Mouse (Mus musculus): ENCODE data around the gene Lrp5. TPM values are rescaled to one million over a fixed set of nuclear protein-coding genes. Genes with fewer than 3 reads are reported as not detected.
A peak's percentile ranks its signal among the peaks of the same experiment; 100 is the strongest.
"Not testable (repeated sequence)": the region's sequence is repeated elsewhere in the genome, so short reads cannot be mapped to it uniquely, and the experiment has no call there.

Gene Lrp5
- polyA plus RNA-seq, 1 experiment, result 5.8 TPM

DNA sequence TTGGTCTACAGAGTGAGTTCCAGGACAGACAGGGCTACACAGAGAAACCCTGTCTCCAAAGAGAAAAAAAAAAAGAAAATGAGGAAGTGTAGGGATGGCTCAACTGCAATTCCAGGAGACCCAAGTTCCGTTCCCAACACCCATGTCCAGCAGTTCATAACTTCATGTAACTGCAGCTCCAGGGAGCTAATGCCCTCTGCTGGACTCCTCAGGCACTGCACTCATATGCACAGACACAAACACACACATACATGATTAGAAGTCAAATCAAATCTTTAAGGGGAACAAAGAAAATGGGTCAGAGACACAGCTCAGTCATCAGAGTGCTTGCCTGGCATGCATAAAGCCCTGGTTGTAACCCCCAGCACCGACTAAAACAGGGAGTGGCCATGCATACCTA, 13.2 kb downstream of the Lrp5 start:
- Histone ChIP-seq H3K4me3 (replicated peaks; ENCODE audit: control insufficient read depth, low read depth, low read length) (no peak overlapping the region), H3K4me1 (ENCODE audit: control insufficient read depth, insufficient read depth, low read length) (peaks cover 9% of the 10 kb centered on the region; the same call in 1 of the 2 replicates), H3K27ac (ENCODE audit: control insufficient read depth, insufficient read depth, low read depth, low read length, poor library complexity) (no peak overlapping the region)
- WGBS, result 68% methylated on average over 2 of the region's 2 CpGs
- TF ChIP-seq POLR2A (IDR thresholded peaks at IDR 0.05; ENCODE audit: borderline replicate concordance, control insufficient read depth, low read depth, low read length) (no peak), CTCF (IDR thresholded peaks at IDR 0.05; ENCODE audit: control insufficient read depth, insufficient read depth, low read length) (peak; percentile 37; the same call in 1 of the 2 replicates)

DNA sequence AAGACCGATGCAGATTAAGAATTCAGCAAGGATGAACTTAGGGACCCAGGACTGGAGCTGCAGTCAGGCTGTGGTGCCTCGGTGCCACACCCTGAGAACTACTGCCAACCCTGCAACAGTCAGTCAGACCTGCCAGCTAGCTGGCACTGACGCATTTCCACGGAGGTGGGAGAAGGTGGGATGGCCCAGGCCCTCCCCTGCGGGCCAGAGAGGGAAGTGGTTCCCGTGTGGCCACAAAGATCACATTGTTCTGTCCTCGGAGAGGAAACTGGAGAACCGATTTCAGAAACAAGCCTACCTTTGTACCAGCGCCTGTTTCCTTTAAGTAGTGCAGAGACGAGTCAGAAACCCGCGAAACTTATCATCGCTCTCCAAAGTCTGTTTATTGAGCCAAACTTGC, 17.3 kb downstream of the Lrp5 start:
- Histone ChIP-seq H3K4me3 (replicated peaks; ENCODE audit: control insufficient read depth, low read depth, low read length) (no peak overlapping the region), H3K27ac (ENCODE audit: control insufficient read depth, insufficient read depth, low read depth, low read length, poor library complexity) (no peak overlapping the region), H3K4me1 (ENCODE audit: control insufficient read depth, insufficient read depth, low read length) (peaks cover 18% of the 10 kb centered on the region)
- TF ChIP-seq POLR2A (IDR thresholded peaks at IDR 0.05; ENCODE audit: borderline replicate concordance, control insufficient read depth, low read depth, low read length) (no peak), CTCF (IDR thresholded peaks at IDR 0.05; ENCODE audit: control insufficient read depth, insufficient read depth, low read length) (no peak)
- 1% methylated on average over 13 of the region's 13 CpGs for WGBS

DNA sequence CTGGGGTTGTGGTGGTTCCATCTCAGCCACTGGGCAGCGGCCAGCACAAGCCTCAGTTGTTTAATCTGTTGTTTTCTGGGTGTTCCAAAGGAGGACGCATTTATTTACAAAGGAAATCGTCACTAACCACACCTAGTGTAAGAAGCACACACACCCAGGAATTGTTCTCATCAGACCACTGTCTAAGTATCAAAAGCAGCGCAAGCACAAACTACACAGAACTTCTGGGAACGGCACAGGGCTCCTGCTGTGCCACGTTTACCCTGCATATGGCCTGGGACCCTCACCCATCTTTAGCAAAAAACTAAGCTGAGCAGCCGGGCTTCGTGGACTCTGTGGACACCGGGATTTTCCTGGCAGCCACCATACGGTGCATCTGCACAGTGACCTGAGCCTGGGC, 17.8 kb downstream of the Lrp5 start:
- Histone ChIP-seq H3K4me3 (replicated peaks; ENCODE audit: control insufficient read depth, low read depth, low read length) (no peak overlapping the region), H3K27ac (ENCODE audit: control insufficient read depth, insufficient read depth, low read depth, low read length, poor library complexity) (no peak overlapping the region), H3K4me1 (ENCODE audit: control insufficient read depth, insufficient read depth, low read length) (peaks cover 18% of the 10 kb centered on the region)
- TF ChIP-seq POLR2A (IDR thresholded peaks at IDR 0.05; ENCODE audit: borderline replicate concordance, control insufficient read depth, low read depth, low read length), result no peak
- no peak for TF ChIP-seq CTCF (IDR thresholded peaks at IDR 0.05; ENCODE audit: control insufficient read depth, insufficient read depth, low read length)
- 45% methylated on average over 10 of the region's 10 CpGs for WGBS

DNA sequence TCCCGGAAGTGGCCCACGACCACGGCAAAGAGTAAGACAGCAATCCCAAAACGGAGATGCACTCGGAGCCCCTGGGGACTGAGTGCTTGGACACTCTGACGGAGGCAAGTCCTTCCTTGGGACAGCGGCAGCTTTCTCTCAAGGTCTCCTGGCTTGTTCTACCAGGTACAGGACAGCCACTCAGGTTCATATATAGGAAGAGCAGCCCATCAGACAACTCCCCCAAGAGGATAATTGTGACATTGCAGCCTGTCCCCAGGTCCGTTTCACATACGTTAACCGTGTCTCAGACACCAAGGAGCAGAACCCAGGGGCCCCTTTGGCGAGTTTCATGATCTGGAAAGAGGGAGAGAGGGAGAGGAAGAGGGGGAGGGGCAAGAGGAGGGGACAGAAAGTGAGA, 18.4 kb downstream of the Lrp5 start:
- TF ChIP-seq CTCF (IDR thresholded peaks at IDR 0.05; ENCODE audit: control insufficient read depth, insufficient read depth, low read length) (no peak), POLR2A (IDR thresholded peaks at IDR 0.05; ENCODE audit: borderline replicate concordance, control insufficient read depth, low read depth, low read length) (no peak)
- 25% methylated on average over 11 of the region's 11 CpGs for WGBS
- H3K27ac ChIP-seq (ENCODE audit: control insufficient read depth, insufficient read depth, low read depth, low read length, poor library complexity), result no peak overlapping the region
- peaks cover 18% of the 10 kb centered on the region for H3K4me1 ChIP-seq (ENCODE audit: control insufficient read depth, insufficient read depth, low read length)
- no peak overlapping the region for H3K4me3 ChIP-seq (replicated peaks; ENCODE audit: control insufficient read depth, low read depth, low read length)

DNA sequence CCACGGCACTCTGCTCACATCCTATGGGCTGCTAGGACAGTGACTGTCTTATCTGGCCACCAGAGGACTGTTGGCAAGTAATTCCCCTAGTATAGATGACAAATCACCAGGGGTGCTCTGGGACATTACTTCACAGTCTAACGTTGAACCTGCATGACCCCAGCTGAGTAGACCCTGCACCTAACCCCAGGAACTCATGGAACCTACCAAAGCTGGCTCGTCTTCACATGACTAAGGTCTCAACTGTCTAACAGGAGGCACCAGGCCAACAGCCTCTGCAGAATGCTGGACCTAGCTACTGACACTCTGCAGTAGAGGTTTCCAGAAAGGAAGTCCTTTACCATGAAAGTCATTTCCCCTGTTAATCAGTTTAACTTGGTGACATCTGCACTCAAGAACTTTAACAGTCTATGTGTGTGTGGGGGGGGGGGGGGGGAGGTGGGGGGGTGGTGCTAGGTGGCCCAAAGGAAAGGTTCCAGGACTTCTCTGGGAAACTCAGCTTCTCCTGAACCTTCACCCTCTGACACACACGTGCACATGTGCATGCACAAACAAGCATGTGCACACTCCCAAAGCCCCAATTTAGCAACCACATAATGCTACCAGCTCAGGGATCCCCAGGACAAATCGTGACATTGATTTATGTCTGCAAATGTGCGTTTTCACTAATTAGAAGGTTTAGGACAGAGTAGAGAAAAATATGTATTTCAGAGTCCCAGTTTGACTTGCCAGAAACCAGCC, 19.0 kb downstream of the Lrp5 start:
- H3K4me3 ChIP-seq (replicated peaks; ENCODE audit: control insufficient read depth, low read depth, low read length), result no peak overlapping the region
- WGBS, result 7% methylated on average over 6 of the region's 6 CpGs
- TF ChIP-seq POLR2A (IDR thresholded peaks at IDR 0.05; ENCODE audit: borderline replicate concordance, control insufficient read depth, low read depth, low read length) (no peak), CTCF (IDR thresholded peaks at IDR 0.05; ENCODE audit: control insufficient read depth, insufficient read depth, low read length) (no peak)
- no peak overlapping the region for H3K27ac ChIP-seq (ENCODE audit: control insufficient read depth, insufficient read depth, low read depth, low read length, poor library complexity)
- peaks cover 18% of the 10 kb centered on the region for H3K4me1 ChIP-seq (ENCODE audit: control insufficient read depth, insufficient read depth, low read length)

DNA sequence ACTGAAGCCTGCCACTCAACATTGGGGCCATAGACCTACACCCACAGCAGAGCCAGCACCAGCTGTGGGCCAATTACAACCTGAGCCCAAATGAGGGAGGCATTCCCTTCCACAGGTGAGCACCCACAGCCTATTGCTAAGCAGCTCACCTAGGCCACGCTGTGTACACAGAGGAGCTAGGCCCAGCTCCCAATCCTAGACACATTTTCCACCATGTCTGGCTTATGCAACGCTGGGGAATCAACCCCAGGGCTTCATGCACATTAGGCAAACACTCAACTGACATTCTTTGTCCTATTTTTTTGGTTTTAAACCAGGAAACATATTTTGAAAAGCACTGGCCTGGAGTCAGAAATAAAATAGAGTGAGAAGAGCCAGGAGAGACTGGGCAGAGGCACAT, 19.7 kb downstream of the Lrp5 start:
- H3K4me3 ChIP-seq (replicated peaks; ENCODE audit: control insufficient read depth, low read depth, low read length), result no peak overlapping the region
- no peak for TF ChIP-seq CTCF (IDR thresholded peaks at IDR 0.05; ENCODE audit: control insufficient read depth, insufficient read depth, low read length)
- no peak for TF ChIP-seq POLR2A (IDR thresholded peaks at IDR 0.05; ENCODE audit: borderline replicate concordance, control insufficient read depth, low read depth, low read length)
- H3K4me1 ChIP-seq (ENCODE audit: control insufficient read depth, insufficient read depth, low read length), result peaks cover 18% of the 10 kb centered on the region
- no peak overlapping the region for H3K27ac ChIP-seq (ENCODE audit: control insufficient read depth, insufficient read depth, low read depth, low read length, poor library complexity)
- 59% methylated on average over 2 of the region's 2 CpGs for WGBS

DNA sequence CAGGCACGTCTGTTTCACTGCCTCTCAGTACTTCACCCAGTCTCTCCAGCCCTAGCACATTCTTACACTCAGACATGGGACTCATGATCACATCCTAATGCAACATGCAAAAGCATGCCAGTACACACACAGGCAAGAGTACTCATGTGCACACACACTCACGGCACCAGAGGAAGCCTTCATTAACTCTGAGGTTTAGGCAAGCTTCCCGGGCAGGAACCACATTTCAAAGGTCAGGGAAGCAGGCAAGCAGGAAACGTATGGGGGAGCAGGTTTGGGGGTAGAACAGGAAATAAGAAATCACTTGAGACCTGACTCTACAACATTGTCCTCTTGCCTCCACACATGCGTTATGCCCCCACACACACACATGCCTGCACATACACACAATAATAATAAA, 20.9 kb downstream of the Lrp5 start:
- 4% methylated on average over 5 of the region's 5 CpGs for WGBS
- Histone ChIP-seq H3K4me1 (ENCODE audit: control insufficient read depth, insufficient read depth, low read length) (peaks cover 18% of the 10 kb centered on the region), H3K27ac (ENCODE audit: control insufficient read depth, insufficient read depth, low read depth, low read length, poor library complexity) (no peak overlapping the region)

DNA sequence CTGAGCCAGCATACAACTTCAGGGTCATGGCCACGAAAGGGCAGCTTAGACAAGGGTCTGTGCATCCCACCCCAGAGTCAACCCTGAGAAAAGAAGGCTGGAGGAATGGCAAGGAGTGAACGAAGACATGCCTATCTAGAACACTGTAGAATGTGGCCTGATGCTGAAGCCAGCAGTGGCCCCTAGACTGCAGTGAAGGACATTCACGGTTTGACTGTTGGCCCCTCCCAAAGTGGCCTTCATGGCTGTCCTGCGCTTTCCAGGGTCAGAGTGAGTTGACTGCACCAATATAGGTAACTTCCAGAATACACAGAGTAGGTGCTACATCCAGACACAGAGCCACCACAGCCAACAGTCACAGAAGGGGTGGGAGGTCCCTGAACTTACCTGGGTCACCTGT, 28.4 kb downstream of the Lrp5 start:
- Histone ChIP-seq H3K4me1 (ENCODE audit: control insufficient read depth, insufficient read depth, low read length) (peaks cover 6% of the 10 kb centered on the region), H3K27ac (ENCODE audit: control insufficient read depth, insufficient read depth, low read depth, low read length, poor library complexity) (no peak overlapping the region), H3K4me3 (replicated peaks; ENCODE audit: control insufficient read depth, low read depth, low read length) (no peak overlapping the region)
- 83% methylated on average over 4 of the region's 4 CpGs for WGBS
- TF ChIP-seq CTCF (IDR thresholded peaks at IDR 0.05; ENCODE audit: control insufficient read depth, insufficient read depth, low read length) (no peak), POLR2A (IDR thresholded peaks at IDR 0.05; ENCODE audit: borderline replicate concordance, control insufficient read depth, low read depth, low read length) (no peak)

More for the DNA sequence above, 20.9 kb downstream of the Lrp5 start:
- H3K4me3 ChIP-seq (replicated peaks; ENCODE audit: control insufficient read depth, low read depth, low read length), result no peak overlapping the region
- TF ChIP-seq CTCF (IDR thresholded peaks at IDR 0.05; ENCODE audit: control insufficient read depth, insufficient read depth, low read length) (no peak), POLR2A (IDR thresholded peaks at IDR 0.05; ENCODE audit: borderline replicate concordance, control insufficient read depth, low read depth, low read length) (no peak)

DNA sequence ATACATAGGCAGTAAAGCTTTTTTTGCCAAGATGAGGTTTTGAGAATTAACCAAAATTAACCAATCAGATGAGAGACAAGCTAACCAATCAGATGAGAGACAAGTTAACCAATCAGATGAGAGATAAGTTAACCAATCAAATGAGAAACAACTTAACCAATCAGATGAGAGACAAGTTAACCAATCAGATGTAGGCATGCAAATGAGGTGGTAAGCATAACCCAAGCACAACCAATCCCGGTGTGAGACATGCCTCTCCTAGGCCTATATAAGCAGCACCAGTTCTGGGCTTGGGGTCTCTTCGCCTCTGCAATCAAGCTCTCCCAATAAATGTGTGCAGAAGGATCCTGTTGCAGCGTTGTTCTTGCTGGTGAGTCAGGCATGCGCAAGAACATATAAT, 29.3 kb downstream of the Lrp5 start:
- H3K4me3 ChIP-seq (replicated peaks; ENCODE audit: control insufficient read depth, low read depth, low read length); H3K4me1 ChIP-seq (ENCODE audit: control insufficient read depth, insufficient read depth, low read length); H3K27ac ChIP-seq (ENCODE audit: control insufficient read depth, insufficient read depth, low read depth, low read length, poor library complexity): not testable (repeated sequence)
- WGBS, result 89% methylated on average over 4 of the region's 4 CpGs
